Mouse (Mus musculus): Measurements from ENCODE around the gene Amer2. TPM values are rescaled to one million over a fixed set of nuclear protein-coding genes. Genes with fewer than 3 reads are reported as not detected.

Amer2 gene
- polyA plus RNA-seq, 1 experiment from 2014 or later = 0.21 TPM

- H3K4me2 ChIP-seq (ENCODE audit: low read depth, low read length) = no peak overlapping the region
- no peak for ATAC-seq (replicated peaks; ENCODE audit: extremely low read depth, insufficient read depth, low FRiP score)
- WGBS = 54% methylated on average over 5 of the region's 5 CpGs
- H3K9me3 ChIP-seq (replicated peaks; ENCODE audit: control insufficient read depth, low read length) = no peaks in the 10 kb centered on the region
- H3K27me3 ChIP-seq (ENCODE audit: control insufficient read depth, insufficient read depth, low read length) = 0 out of 2 replicates have a peak, but pooled peaks cover 3% of the 10 kb centered on the region
- H3K36me3 ChIP-seq (ENCODE audit: control insufficient read depth, insufficient read depth) = no peaks in the 10 kb centered on the region
- H3K4me3 ChIP-seq (ENCODE audit: low read length) = no peak overlapping the region
- H3K4me1 ChIP-seq (ENCODE audit: control insufficient read depth, insufficient read depth, low read length) = peaks cover 3% of the 10 kb centered on the region; the same call in 1 of the 2 replicates
- H3K27ac ChIP-seq (ENCODE audit: low read length) = no peak overlapping the region
- H3K9ac ChIP-seq (ENCODE audit: low read length) = no peak overlapping the region
Measured at GRCm38 (mm10) chr14:60369667-60370315, 3.3 kb upstream of the Amer2 start.

- H3K9me3 ChIP-seq (replicated peaks; ENCODE audit: control insufficient read depth, low read length) = no peaks in the 10 kb centered on the region
- ATAC-seq (replicated peaks; ENCODE audit: extremely low read depth, insufficient read depth, low FRiP score) = no peak
- no peak overlapping the region for H3K4me3 ChIP-seq (ENCODE audit: low read length)
- H3K27ac ChIP-seq (ENCODE audit: low read length) = no peak overlapping the region
- H3K9ac ChIP-seq (ENCODE audit: low read length) = no peak overlapping the region
- WGBS = 90% methylated on average over 2 of the region's 2 CpGs
- no peaks in the 10 kb centered on the region for H3K36me3 ChIP-seq (ENCODE audit: control insufficient read depth, insufficient read depth)
- H3K27me3 ChIP-seq (ENCODE audit: control insufficient read depth, insufficient read depth, low read length) = peaks cover 42% of the 10 kb centered on the region
- peaks cover 6% of the 10 kb centered on the region for H3K4me1 ChIP-seq (ENCODE audit: control insufficient read depth, insufficient read depth, low read length)
- no peak overlapping the region for H3K4me2 ChIP-seq (ENCODE audit: low read depth, low read length)
Measured at GRCm38 (mm10) chr14:60377107-60377506, 4.0 kb downstream of the Amer2 start.

- no peak for ATAC-seq (replicated peaks; ENCODE audit: extremely low read depth, insufficient read depth, low FRiP score)
- Histone ChIP-seq H3K4me1 (ENCODE audit: control insufficient read depth, insufficient read depth, low read length) (peaks cover 6% of the 10 kb centered on the region), H3K27ac (ENCODE audit: low read length) (no peak overlapping the region), H3K27me3 (ENCODE audit: control insufficient read depth, insufficient read depth, low read length) (peaks cover 42% of the 10 kb centered on the region), H3K36me3 (ENCODE audit: control insufficient read depth, insufficient read depth) (no peaks in the 10 kb centered on the region), H3K9ac (ENCODE audit: low read length) (no peak overlapping the region; the same call in 1 of the 2 replicates), H3K9me3 (replicated peaks; ENCODE audit: control insufficient read depth, low read length) (no peaks in the 10 kb centered on the region), H3K4me3 (ENCODE audit: low read length) (peak overlapping the region; percentile 65), H3K4me2 (ENCODE audit: low read depth, low read length) (peak overlapping the region; percentile 96)
- WGBS = 32% methylated on average over 10 of the region's 10 CpGs
Measured at GRCm38 (mm10) chr14:60377546-60377945, 4.5 kb downstream of the Amer2 start.

GRCm38 (mm10) chr14:60378057-60378565 lies 5.1 kb downstream of the Amer2 start:
- WGBS = under 1% methylated on average over 53 of the region's 53 CpGs
- Histone ChIP-seq H3K4me1 (ENCODE audit: control insufficient read depth, insufficient read depth, low read length) (peaks cover 6% of the 10 kb centered on the region), H3K27me3 (ENCODE audit: control insufficient read depth, insufficient read depth, low read length) (peaks cover 39% of the 10 kb centered on the region), H3K9me3 (replicated peaks; ENCODE audit: control insufficient read depth, low read length) (no peaks in the 10 kb centered on the region), H3K9ac (ENCODE audit: low read length) (peak overlapping the region; percentile 70), H3K4me3 (ENCODE audit: low read length) (peak overlapping the region; percentile 65), H3K36me3 (ENCODE audit: control insufficient read depth, insufficient read depth) (no peaks in the 10 kb centered on the region), H3K27ac (ENCODE audit: low read length) (no peak overlapping the region), H3K4me2 (ENCODE audit: low read depth, low read length) (peak overlapping the region; percentile 96)
- ATAC-seq (replicated peaks; ENCODE audit: extremely low read depth, insufficient read depth, low FRiP score) = peak; percentile 60

GRCm38 (mm10) chr14:60378566-60379322 lies 5.7 kb downstream of the Amer2 start:
- ATAC-seq (replicated peaks; ENCODE audit: extremely low read depth, insufficient read depth, low FRiP score) = peak; percentile 41; the same call in 1 of the 2 replicates
- H3K4me2 ChIP-seq (ENCODE audit: low read depth, low read length) = peak overlapping the region; percentile 96
- 1% methylated on average over 63 of the region's 77 CpGs for WGBS
- H3K27me3 ChIP-seq (ENCODE audit: control insufficient read depth, insufficient read depth, low read length) = peaks cover 39% of the 10 kb centered on the region
- no peak overlapping the region for H3K27ac ChIP-seq (ENCODE audit: low read length)
- H3K4me1 ChIP-seq (ENCODE audit: control insufficient read depth, insufficient read depth, low read length) = peaks cover 6% of the 10 kb centered on the region
- H3K36me3 ChIP-seq (ENCODE audit: control insufficient read depth, insufficient read depth) = no peaks in the 10 kb centered on the region
- H3K4me3 ChIP-seq (ENCODE audit: low read length) = peak overlapping the region; percentile 65
- H3K9ac ChIP-seq (ENCODE audit: low read length) = peak overlapping the region; percentile 70
- H3K9me3 ChIP-seq (replicated peaks; ENCODE audit: control insufficient read depth, low read length) = no peaks in the 10 kb centered on the region

- Histone ChIP-seq H3K27ac (ENCODE audit: low read length) (no peak overlapping the region), H3K36me3 (ENCODE audit: control insufficient read depth, insufficient read depth) (no peaks in the 10 kb centered on the region), H3K9ac (ENCODE audit: low read length) (no peak overlapping the region; the same call in 1 of the 2 replicates), H3K27me3 (ENCODE audit: control insufficient read depth, insufficient read depth, low read length) (peaks cover 39% of the 10 kb centered on the region), H3K9me3 (replicated peaks; ENCODE audit: control insufficient read depth, low read length) (no peaks in the 10 kb centered on the region), H3K4me3 (ENCODE audit: low read length) (peak overlapping the region; percentile 65), H3K4me2 (ENCODE audit: low read depth, low read length) (peak overlapping the region; percentile 96), H3K4me1 (ENCODE audit: control insufficient read depth, insufficient read depth, low read length) (peaks cover 6% of the 10 kb centered on the region)
- no peak for ATAC-seq (replicated peaks; ENCODE audit: extremely low read depth, insufficient read depth, low FRiP score)
- WGBS = 49% methylated on average over 20 of the region's 20 CpGs
Measured at GRCm38 (mm10) chr14:60379323-60379957, 6.4 kb downstream of the Amer2 start.

GRCm38 (mm10) chr14:60379958-60380330 lies 6.9 kb downstream of the Amer2 start:
- no peaks in the 10 kb centered on the region for H3K9me3 ChIP-seq (replicated peaks; ENCODE audit: control insufficient read depth, low read length)
- H3K36me3 ChIP-seq (ENCODE audit: control insufficient read depth, insufficient read depth) = no peaks in the 10 kb centered on the region
- H3K27ac ChIP-seq (ENCODE audit: low read length) = no peak overlapping the region
- ATAC-seq (replicated peaks; ENCODE audit: extremely low read depth, insufficient read depth, low FRiP score) = no peak
- H3K4me2 ChIP-seq (ENCODE audit: low read depth, low read length) = no peak overlapping the region
- 93% methylated on average over 8 of the region's 8 CpGs for WGBS
- no peak overlapping the region for H3K9ac ChIP-seq (ENCODE audit: low read length)
- H3K4me3 ChIP-seq (ENCODE audit: low read length) = no peak overlapping the region
- H3K4me1 ChIP-seq (ENCODE audit: control insufficient read depth, insufficient read depth, low read length) = peaks cover 6% of the 10 kb centered on the region
- peaks cover 39% of the 10 kb centered on the region for H3K27me3 ChIP-seq (ENCODE audit: control insufficient read depth, insufficient read depth, low read length)

- H3K4me2 ChIP-seq (ENCODE audit: low read depth, low read length) = no peak overlapping the region
- peaks cover 34% of the 10 kb centered on the region for H3K27me3 ChIP-seq (ENCODE audit: control insufficient read depth, insufficient read depth, low read length)
- no peaks in the 10 kb centered on the region for H3K9me3 ChIP-seq (replicated peaks; ENCODE audit: control insufficient read depth, low read length)
- H3K4me3 ChIP-seq (ENCODE audit: low read length) = no peak overlapping the region
- ATAC-seq (replicated peaks; ENCODE audit: extremely low read depth, insufficient read depth, low FRiP score) = no peak
- H3K36me3 ChIP-seq (ENCODE audit: control insufficient read depth, insufficient read depth) = no peaks in the 10 kb centered on the region
- WGBS = 62% methylated on average over 4 of the region's 4 CpGs
- no peak overlapping the region for H3K9ac ChIP-seq (ENCODE audit: low read length)
- no peak overlapping the region for H3K27ac ChIP-seq (ENCODE audit: low read length)
- peaks cover 6% of the 10 kb centered on the region for H3K4me1 ChIP-seq (ENCODE audit: control insufficient read depth, insufficient read depth, low read length)
Measured at GRCm38 (mm10) chr14:60381671-60382070, 8.6 kb downstream of the Amer2 start.
